Mouse (Mus musculus) embryo, embryonic 11 days (tissue): Measurements from ENCODE around the gene Mdm2.

Source experiments
- DNase-seq: peaks from one replicate; pipeline ENCODE4 v3.0.0-alpha.2; 2015

The Mdm2 gene

GRCm38 (mm10) chr10:117652930-117653778 is 57.4 kb downstream of the Mdm2 start:
- DNase-seq = no peak

- no peak for DNase-seq
Observed at GRCm38 (mm10) chr10:117652378-117652774, 58.2 kb downstream of the Mdm2 start.

- no peak for DNase-seq
Observed at GRCm38 (mm10) chr10:117651587-117652377, 58.8 kb downstream of the Mdm2 start.

- no peak for DNase-seq
Observed at GRCm38 (mm10) chr10:117650725-117651124, 59.8 kb downstream of the Mdm2 start.

GRCm38 (mm10) chr10:117650042-117650655 is 60.4 kb downstream of the Mdm2 start:
- no peak for DNase-seq

- no peak for DNase-seq
Observed at GRCm38 (mm10) chr10:117649292-117650041, 61.1 kb downstream of the Mdm2 start.

- no peak for DNase-seq
Observed at GRCm38 (mm10) chr10:117648643-117649042, 61.9 kb downstream of the Mdm2 start.

GRCm38 (mm10) chr10:117647964-117648472 is 62.5 kb downstream of the Mdm2 start:
- no peak for DNase-seq

GRCm38 (mm10) chr10:117647158-117647505 is 63.4 kb downstream of the Mdm2 start:
- DNase-seq = no peak

GRCm38 (mm10) chr10:117646482-117647157 is 63.9 kb downstream of the Mdm2 start:
- DNase-seq = no peak

- DNase-seq = no peak
Observed at GRCm38 (mm10) chr10:117645487-117645964, 65.0 kb downstream of the Mdm2 start.

- no peak for DNase-seq
Observed at GRCm38 (mm10) chr10:117644828-117645227, 65.7 kb downstream of the Mdm2 start.

- DNase-seq = no peak
Observed at GRCm38 (mm10) chr10:117644429-117644748, 66.2 kb downstream of the Mdm2 start.

GRCm38 (mm10) chr10:117643711-117644428 is 66.7 kb downstream of the Mdm2 start:
- DNase-seq = no peak

- no peak for DNase-seq
Observed at GRCm38 (mm10) chr10:117643302-117643701, 67.3 kb downstream of the Mdm2 start.

- no peak for DNase-seq
Observed at GRCm38 (mm10) chr10:117642491-117643262, 67.9 kb downstream of the Mdm2 start.

GRCm38 (mm10) chr10:117642201-117642450 is 68.4 kb downstream of the Mdm2 start:
- no peak for DNase-seq

- peak; percentile 40 for DNase-seq
Observed at GRCm38 (mm10) chr10:117641400-117642200, 69.0 kb downstream of the Mdm2 start.

- DNase-seq = no peak
Observed at GRCm38 (mm10) chr10:117640595-117641078, 69.9 kb downstream of the Mdm2 start.
